Mouse (Mus musculus) stomach, postnatal 0 days (tissue): ENCODE results near the gene Fam71b.

ENCODE experiments used
- CTCF ChIP-seq: IDR thresholded peaks from 2 replicates; pipeline ENCODE4 v1.5.1; 2016; ENCODE audit warnings: antibody characterized with exemption, low read depth, mild to moderate bottlenecking, moderate library complexity
- EP300 ChIP-seq: optimal IDR thresholded peaks from 2 replicates; pipeline ENCODE3; 2016; ENCODE audit warnings: antibody characterized with exemption

DNA sequence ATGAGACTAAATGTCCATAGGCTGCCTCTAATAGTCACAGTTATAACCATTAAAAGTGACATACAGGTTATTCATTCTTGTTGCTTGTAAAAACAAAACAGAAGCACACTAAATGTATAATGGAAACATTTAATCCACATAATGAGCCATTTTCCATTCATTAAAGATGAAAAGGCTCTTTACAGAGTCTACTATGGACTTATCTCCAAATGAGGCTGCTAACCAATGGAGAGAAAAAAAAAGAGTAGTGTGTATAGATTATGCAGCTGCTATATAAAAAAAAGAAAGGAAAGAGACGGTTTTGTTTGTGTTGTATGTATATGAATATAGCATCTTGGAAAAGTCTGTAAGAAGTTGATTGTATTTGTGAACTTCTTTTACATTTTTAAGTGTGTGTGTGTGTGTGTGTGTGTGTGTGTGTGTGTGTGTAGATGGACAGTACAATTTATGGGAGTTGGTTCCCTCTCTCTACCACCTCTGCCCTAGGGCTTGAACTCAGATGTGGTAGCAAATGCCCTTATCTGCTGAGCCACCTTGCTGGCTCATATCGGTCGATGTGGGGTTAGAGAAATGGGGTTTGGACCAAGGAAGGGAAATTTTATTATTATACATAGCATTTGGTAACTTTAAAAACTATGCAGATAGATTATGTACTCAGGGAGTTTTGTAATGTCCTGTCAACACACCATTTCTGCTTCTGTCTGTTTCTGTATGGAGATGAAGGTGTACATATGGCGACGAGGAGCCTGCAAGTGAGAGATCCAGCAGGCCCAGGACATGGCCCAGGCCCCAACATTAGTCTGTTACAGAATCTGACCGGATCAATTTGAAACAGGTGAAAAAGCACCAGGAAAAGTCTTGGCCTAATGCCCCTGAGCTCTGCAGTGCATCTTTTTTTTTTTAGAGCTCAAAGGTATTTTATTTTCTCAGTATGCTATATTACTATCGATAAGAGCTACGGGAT lies 18.3 kb upstream of the Fam71b start:
- TF ChIP-seq CTCF (no peak), EP300 (no peak)
